Mouse (Mus musculus): ENCODE measurements around the gene Def8. TPM values are rescaled to one million over a fixed set of nuclear protein-coding genes. Genes with fewer than 3 reads are reported as not detected.
A peak's percentile ranks its signal among the peaks of the same experiment; 100 is the strongest.

The Def8 gene
- total and polyA plus RNA-seq, 3 experiments, result 17.9 to 22.4 (median 19.9) TPM

DNA sequence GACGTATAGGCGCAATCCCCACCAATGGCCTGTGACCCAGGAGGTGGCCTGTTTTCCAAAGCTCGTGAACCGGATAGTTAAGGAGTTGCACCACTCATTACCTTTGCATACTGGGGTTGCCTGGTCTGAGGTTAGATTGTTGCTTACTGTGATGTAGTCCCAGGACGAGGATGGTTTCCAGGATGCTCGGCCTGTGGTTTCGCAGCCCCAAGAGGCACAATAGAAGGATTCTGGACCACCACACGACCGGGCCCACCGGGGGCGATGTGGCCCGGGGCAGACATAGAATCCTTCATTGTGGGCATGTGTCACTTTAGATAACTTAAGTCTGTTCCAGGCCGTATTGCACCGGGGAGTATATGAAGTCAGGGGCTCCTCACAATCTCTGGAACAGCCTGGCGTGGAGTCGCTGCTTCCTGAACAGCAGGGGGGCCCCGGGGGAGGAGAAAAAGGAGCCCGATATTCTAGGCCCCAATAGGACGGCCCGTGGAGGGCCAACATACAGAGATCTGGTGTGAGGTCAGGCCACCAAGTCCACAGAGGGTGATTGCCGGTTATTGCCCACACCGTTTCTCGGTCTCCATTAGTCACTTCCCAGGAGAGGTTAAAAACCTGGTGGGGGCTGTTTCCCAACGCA lies 4.4 kb downstream of the Def8 start (continued):
- no peak for TF ChIP-seq PAX5 (IDR thresholded peaks at IDR 0.05; ENCODE audit: low read length)
- no peak for TF ChIP-seq TBP (conservative IDR thresholded peaks at IDR 0.05; ENCODE audit: low read depth, low read length)
- no peak for TF ChIP-seq JUN (IDR thresholded peaks at IDR 0.05; ENCODE audit: insufficient read depth, low read depth, low read length)
- TF ChIP-seq ZNF384 (IDR thresholded peaks at IDR 0.05; ENCODE audit: low read depth, low read length), result no peak
- TF ChIP-seq RCOR1 (conservative IDR thresholded peaks at IDR 0.05; ENCODE audit: low read depth, low read length), result peak; percentile 30; the same call in 1 of the 2 replicates
- TF ChIP-seq NRF1 (IDR thresholded peaks at IDR 0.05; ENCODE audit: low read depth, low read length), result no peak
- TF ChIP-seq BHLHE40 (IDR thresholded peaks at IDR 0.05; ENCODE audit: low read depth, low read length), result peak; percentile 10; the same call in 1 of the 2 replicates
- no peak for TF ChIP-seq USF1 (IDR thresholded peaks at IDR 0.05; ENCODE audit: low read depth, low read length)
- TF ChIP-seq USF2 (conservative IDR thresholded peaks at IDR 0.05; ENCODE audit: low read depth, low read length), result peak; percentile 62

- no peak overlapping the region for H3K4me2 ChIP-seq (ENCODE audit: insufficient read depth, low read depth, poor library complexity, severe bottlenecking)
- H3K4me1 ChIP-seq (ENCODE audit: control insufficient read depth in 1 of 2, insufficient read depth in 2 of 2), result no peaks in the 10 kb centered on the region
- peaks cover 40 to 46% of the 10 kb centered on the region in 2 experiments for H3K36me3 ChIP-seq (replicated peaks in 1 of 2; ENCODE audit: control insufficient read depth in 1 of 2, insufficient read depth in 1 of 2, low read length in 1 of 2)
- H3K27ac ChIP-seq (ENCODE audit: insufficient read depth, low read depth), result peak overlapping the region; percentile 94
- dilution Hi-C loops (cut with MboI; ENCODE audit: extremely low pct_ligation_motif_present, extremely low pct_unique_long_range_greater_than_20kb, low sequenced_read_pairs), result no loop called here
- peak overlapping the region; percentile 87; the same call in 1 of the 2 replicates for H3K9ac ChIP-seq (ENCODE audit: insufficient read depth, low read depth)
- H3K27me3 ChIP-seq (replicated peaks), result no peaks in the 10 kb centered on the region
- peaks cover 24% of the 10 kb centered on the region for H3K79me2 ChIP-seq (replicated peaks; ENCODE audit: control insufficient read depth, extremely low read depth, insufficient read depth, poor library complexity, severe bottlenecking)
- in situ Hi-C loops (cut with MboI; ENCODE audit: low pct_ligation_motif_present, low pct_unique_long_range_greater_than_20kb, low sequenced_read_pairs), result no loop called here
- H3K4me3 ChIP-seq (replicated peaks in 1 of 3; ENCODE audit: low read depth in 2 of 3, low read length in 2 of 3, poor library complexity in 1 of 3), result peak overlapping the region; percentile 53 to 66 (median 58)
- TF ChIP-seq JUND (conservative IDR thresholded peaks at IDR 0.05; ENCODE audit: low read depth, low read length), result no peak
- TF ChIP-seq IRF4 (IDR thresholded peaks at IDR 0.05; ENCODE audit: low read depth, low read length), result peak; percentile 53; the same call in 1 of the 2 replicates
- TF ChIP-seq KAT2A (IDR thresholded peaks at IDR 0.05; ENCODE audit: insufficient replicate concordance, low read length), result no peak
- TF ChIP-seq CHD2 (IDR thresholded peaks at IDR 0.05; ENCODE audit: low read length), result peak; percentile 55; the same call in 1 of the 2 replicates
- no peak for TF ChIP-seq E2F4 (IDR thresholded peaks at IDR 0.05; ENCODE audit: insufficient replicate concordance, low read depth, low read length)
- peak; percentile 1; the same call in 1 of the 2 replicates for TF ChIP-seq SIN3A (IDR thresholded peaks at IDR 0.05; ENCODE audit: low read length)
- peak; percentile 75 for TF ChIP-seq MXI1 (IDR thresholded peaks at IDR 0.05; ENCODE audit: low read depth, low read length)
- peak; percentile 38 for TF ChIP-seq TCF12 (IDR thresholded peaks at IDR 0.05; ENCODE audit: low read depth, low read length)
- TF ChIP-seq GABPA (IDR thresholded peaks at IDR 0.05; ENCODE audit: insufficient replicate concordance, low read depth, low read length), result no peak
- TF ChIP-seq MYC (IDR thresholded peaks at IDR 0.05; ENCODE audit: low read depth, low read length), result no peak
- TF ChIP-seq UBTF (IDR thresholded peaks at IDR 0.05; ENCODE audit: low read depth, low read length), result peak; percentile 58; the same call in 1 of the 2 replicates
- TF ChIP-seq NELFE (IDR thresholded peaks at IDR 0.05; ENCODE audit: low read depth, low read length), result peak; percentile 39; the same call in 1 of the 2 replicates
- TF ChIP-seq NRF1 (IDR thresholded peaks at IDR 0.05; ENCODE audit: low read depth, low read length), result 0 out of 2 replicates have a peak, but pooled peaks have one; percentile 18
- peak; percentile 27; the same call in 1 of the 2 replicates for TF ChIP-seq ELF1 (IDR thresholded peaks at IDR 0.05; ENCODE audit: low read depth, low read length)
- TF ChIP-seq ZMIZ1 (IDR thresholded peaks at IDR 0.05; ENCODE audit: low read depth, low read length), result 0 out of 2 replicates have a peak, but pooled peaks have one; percentile 13
- 0 out of 2 replicates have a peak, but pooled peaks have one; percentile 27 for TF ChIP-seq MAFK (IDR thresholded peaks at IDR 0.05; ENCODE audit: insufficient replicate concordance, low read length)
- TF ChIP-seq POLR2A (IDR thresholded peaks at IDR 0.05; ENCODE audit: low read depth, low read length), result peak; percentile 55
- TF ChIP-seq HCFC1 (IDR thresholded peaks at IDR 0.05; ENCODE audit: low read depth, low read length), result peak; percentile 11; the same call in 1 of the 2 replicates
- no peak for TF ChIP-seq JUN (IDR thresholded peaks at IDR 0.05; ENCODE audit: insufficient read depth, low read depth, low read length)
- TF ChIP-seq RAD21 (IDR thresholded peaks at IDR 0.05; ENCODE audit: low read depth, low read length), result no peak
- TF ChIP-seq ETS1 (conservative IDR thresholded peaks at IDR 0.05; ENCODE audit: low read depth, low read length), result peak; percentile 28; the same call in 1 of the 2 replicates
- peak; percentile 14 for TF ChIP-seq POLR2AphosphoS2 (IDR thresholded peaks at IDR 0.05; ENCODE audit: low read depth, low read length)
- peak; percentile 62 for DNase-seq (ENCODE audit: extremely low read depth)
- peaks cover 58% of the 10 kb centered on the region for H3K9me3 ChIP-seq (replicated peaks; ENCODE audit: low read length)
Observed at GRCm38 (mm10) chr8:123428343-123428893, 5.1 kb downstream of the Def8 start.
